Mouse (Mus musculus): ENCODE measurements around the gene Gins1. TPM values are rescaled to one million over a fixed set of nuclear protein-coding genes. Genes with fewer than 3 reads are reported as not detected.

Gene Gins1
- total RNA-seq (2017), result 4.2 and 6.1 TPM in 2 replicates

DNA sequence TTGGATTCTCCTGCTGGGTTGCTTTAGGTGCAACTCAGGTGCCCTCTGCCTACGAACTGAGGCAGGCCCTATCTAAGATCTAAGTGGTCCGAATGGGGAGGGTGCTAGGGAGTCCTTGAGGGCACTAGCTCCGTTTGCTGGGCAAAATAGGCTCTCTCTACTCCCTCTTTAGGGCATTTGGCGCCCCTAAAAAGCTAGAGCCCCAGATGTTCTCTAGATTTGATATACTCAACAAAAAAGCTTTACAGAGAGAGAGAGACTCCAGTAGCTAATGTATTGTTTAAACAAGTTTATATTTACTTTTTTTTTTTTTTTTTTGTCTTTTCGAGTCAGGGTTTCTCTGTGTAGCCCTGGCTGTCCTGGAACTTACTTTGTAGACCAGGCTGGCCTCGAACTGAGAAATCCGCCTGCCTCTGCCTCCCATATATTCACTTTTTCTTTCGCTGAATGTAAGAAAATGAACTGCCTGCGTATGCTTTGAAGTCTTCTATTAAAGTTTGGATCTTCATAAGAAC lies at the start of gene Gins1:
Gene Gins1 (plus strand): TSS at position 465 of the 515 bp plus-strand sequence.
- ATAC-seq (ENCODE audit: extremely low read depth, insufficient number of reproducible peaks, low FRiP score, poor library complexity, severe bottlenecking), result peak; percentile 30

- no peak for ATAC-seq (ENCODE audit: extremely low read depth, insufficient number of reproducible peaks, low FRiP score, poor library complexity, severe bottlenecking)
Measured at GRCm38 (mm10) chr2:150858724-150859487, 46.3 kb upstream of the Gins1 start.

GRCm38 (mm10) chr2:150859709-150860470 lies 45.3 kb upstream of the Gins1 start:
- no peak for ATAC-seq (ENCODE audit: extremely low read depth, insufficient number of reproducible peaks, low FRiP score, poor library complexity, severe bottlenecking)

GRCm38 (mm10) chr2:150861128-150861527 lies 44.1 kb upstream of the Gins1 start:
- peak; percentile 70 for ATAC-seq (ENCODE audit: extremely low read depth, insufficient number of reproducible peaks, low FRiP score, poor library complexity, severe bottlenecking)

- no peak for ATAC-seq (ENCODE audit: extremely low read depth, insufficient number of reproducible peaks, low FRiP score, poor library complexity, severe bottlenecking)
Measured at GRCm38 (mm10) chr2:150867021-150867420, 38.2 kb upstream of the Gins1 start.

DNA sequence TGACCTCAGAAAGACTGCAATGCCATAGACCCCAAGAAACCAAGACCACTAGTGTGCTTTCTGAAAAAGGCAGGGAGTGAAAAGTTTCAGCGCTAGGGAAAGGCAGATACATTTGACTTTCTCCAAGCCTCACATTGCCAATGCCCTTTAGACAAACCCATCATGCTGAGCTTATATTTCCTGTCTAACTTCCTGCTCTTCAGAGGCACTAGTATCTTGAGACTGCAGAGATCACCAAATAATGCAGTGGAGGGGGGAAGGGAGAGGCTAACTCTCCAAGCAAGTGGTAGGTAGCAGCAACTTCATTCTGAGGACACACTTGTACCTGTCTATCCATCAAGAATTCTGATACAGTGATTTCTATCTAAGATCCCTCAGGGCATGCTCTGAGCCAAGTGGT lies 35.8 kb upstream of the Gins1 start:
- ATAC-seq (ENCODE audit: extremely low read depth, insufficient number of reproducible peaks, low FRiP score, poor library complexity, severe bottlenecking), result peak; percentile 77; the same call in 1 of the 2 replicates

DNA sequence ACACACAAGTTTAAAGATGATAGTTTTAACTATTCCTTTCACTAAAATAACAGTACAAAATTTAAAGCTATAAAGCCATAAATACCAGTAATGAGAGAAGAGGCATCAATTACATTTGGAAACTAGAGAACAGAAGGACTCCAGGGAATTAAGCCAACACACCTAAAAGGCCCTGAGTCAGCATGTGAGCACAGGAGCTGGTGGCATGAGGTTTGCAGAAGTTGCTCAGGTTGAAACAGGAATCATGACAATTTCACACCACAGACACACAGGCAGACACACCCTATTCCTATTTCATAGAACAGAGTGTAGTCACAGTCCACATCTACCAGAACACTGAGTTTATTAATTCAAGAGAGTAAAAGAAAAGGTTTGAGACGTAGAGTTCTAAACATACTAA lies 30.7 kb upstream of the Gins1 start:
- peak; percentile 36; the same call in 1 of the 2 replicates for ATAC-seq (ENCODE audit: extremely low read depth, insufficient number of reproducible peaks, low FRiP score, poor library complexity, severe bottlenecking)

GRCm38 (mm10) chr2:150875226-150875625 lies 30.0 kb upstream of the Gins1 start:
- no peak for ATAC-seq (ENCODE audit: extremely low read depth, insufficient number of reproducible peaks, low FRiP score, poor library complexity, severe bottlenecking)

DNA sequence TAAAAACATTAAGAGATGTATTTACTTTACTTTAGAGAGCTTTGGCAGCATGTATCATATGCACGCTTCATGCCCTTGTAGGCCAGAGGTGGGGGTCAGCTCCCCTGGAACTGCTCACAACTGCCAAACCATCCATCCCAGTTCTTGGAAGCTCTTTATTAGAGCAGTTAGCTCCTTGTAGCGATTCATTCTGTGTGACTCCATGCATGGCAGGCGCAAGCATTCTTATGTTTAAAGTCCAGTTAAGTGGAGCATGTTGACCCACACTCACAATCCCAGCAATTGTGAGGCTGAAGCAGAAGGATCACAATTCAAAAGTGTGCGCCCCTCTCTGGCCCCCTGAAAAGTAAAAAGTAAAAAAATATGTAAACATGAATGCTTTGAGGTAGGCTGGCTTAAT lies 27.6 kb upstream of the Gins1 start:
- ATAC-seq (ENCODE audit: extremely low read depth, insufficient number of reproducible peaks, low FRiP score, poor library complexity, severe bottlenecking), result no peak

DNA sequence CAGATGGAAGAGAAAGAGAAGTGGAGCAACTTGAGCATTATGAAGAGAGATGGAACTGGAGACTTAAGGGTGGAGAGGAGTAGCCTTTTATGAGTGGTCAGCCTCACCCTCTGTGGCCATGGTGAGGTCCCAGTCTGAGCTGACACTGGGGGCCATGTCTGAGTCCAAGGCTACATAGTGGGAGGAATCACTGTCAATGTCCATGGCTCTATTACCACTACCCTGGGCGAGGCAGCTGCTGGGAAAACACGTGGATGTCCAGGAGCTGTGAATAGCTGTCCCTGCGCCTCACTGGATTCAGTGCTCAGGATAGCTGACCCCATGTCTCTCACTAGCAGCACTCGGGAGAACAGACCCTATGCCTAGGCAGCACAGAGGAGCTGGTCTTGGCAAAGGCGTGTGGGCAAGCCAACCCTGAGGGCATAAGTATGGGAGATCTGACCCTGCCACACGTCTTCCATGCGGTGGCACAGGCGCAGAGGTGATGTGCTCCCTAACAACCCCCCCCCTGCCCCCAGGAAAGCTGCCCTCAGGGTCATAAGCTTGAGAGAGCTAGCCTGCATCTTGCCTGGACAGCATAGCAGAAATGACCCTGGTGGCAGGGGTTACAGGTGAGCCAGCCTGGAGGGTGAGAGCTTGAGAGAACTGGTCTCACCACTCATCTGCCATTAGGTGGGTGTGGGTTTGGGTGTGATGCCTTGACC lies 21.0 kb upstream of the Gins1 start:
- ATAC-seq (ENCODE audit: extremely low read depth, insufficient number of reproducible peaks, low FRiP score, poor library complexity, severe bottlenecking), result no peak

DNA sequence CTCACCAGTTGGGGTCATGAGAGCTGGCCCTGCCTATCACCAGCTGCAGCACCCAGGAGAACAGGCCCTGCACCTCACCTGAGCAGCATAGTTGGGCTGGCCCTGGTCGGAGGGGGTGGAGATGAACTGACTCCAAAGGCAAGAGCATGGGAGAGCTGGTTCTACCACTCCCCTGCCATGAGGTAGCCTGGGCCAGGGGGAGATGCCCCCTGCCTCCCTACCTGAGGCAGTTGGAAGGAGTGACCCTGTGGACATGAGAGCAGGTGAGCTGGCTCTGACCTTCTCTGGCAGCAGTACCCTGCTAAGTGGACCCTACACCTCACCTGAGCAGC lies 20.5 kb upstream of the Gins1 start:
- no peak for ATAC-seq (ENCODE audit: extremely low read depth, insufficient number of reproducible peaks, low FRiP score, poor library complexity, severe bottlenecking)

GRCm38 (mm10) chr2:150885814-150886213 lies 19.4 kb upstream of the Gins1 start:
- ATAC-seq (ENCODE audit: extremely low read depth, insufficient number of reproducible peaks, low FRiP score, poor library complexity, severe bottlenecking), result no peak

- ATAC-seq (ENCODE audit: extremely low read depth, insufficient number of reproducible peaks, low FRiP score, poor library complexity, severe bottlenecking), result no peak
Measured at GRCm38 (mm10) chr2:150886315-150886714, 18.9 kb upstream of the Gins1 start.

GRCm38 (mm10) chr2:150887370-150887769 lies 17.8 kb upstream of the Gins1 start:
- ATAC-seq (ENCODE audit: extremely low read depth, insufficient number of reproducible peaks, low FRiP score, poor library complexity, severe bottlenecking), result no peak

DNA sequence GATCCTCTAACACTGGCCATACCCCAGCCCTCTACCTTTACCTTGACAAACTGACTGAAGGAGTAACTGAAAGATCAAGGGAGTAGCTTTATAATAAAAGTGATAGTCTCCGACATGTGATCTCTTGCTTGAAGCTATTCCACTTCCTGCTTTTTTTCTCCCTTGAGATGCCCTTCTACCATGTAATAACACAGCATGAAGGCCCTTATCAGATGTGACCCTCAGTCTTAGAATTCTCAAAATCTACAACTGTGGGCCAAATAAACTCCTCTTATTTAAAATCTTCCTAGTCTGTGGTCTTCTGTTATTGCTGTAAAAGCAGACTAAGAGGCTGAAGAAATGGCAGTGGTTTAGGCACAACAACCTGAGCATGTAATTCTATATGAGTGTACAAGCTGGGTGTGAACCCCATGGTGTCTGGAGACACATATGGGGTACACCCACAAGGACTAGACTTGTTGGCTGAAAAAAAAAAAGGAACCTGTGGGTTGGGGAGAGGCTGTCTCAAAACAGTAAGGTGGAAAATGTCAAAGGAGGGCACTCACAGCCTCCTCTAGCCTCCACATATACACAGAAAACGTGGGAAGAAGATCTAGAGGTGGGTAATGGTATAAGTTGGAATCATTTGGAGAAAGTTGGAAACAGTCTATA lies 10.5 kb upstream of the Gins1 start:
- peak; percentile 35; the same call in 1 of the 2 replicates for ATAC-seq (ENCODE audit: extremely low read depth, insufficient number of reproducible peaks, low FRiP score, poor library complexity, severe bottlenecking)

DNA sequence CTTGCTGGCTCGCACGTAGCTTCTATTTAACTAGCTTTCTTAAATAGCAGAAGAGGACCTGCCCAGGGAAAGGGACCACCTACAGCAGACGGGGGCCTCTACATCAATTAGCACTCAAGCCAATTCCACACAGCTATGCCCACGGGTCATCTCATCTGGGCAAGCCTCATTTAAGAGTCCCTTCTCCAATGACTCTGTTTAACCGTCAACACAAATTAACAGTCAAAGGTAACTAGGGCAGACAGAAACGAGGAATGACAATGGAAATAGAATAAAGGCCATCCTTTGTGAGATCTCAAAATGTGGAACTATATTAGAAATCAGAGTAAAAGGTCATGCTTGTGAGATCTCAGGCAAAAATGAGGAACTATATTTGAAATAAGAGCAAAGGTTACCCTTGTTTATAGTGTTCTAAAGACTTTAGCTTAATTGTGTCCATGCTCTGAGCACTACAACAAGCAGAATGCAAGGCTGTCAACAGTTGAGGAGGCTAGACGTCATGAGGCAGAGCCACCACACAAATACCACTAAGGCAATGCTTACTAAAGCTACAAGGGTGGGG lies 9.4 kb upstream of the Gins1 start:
- peak; percentile 53; the same call in 1 of the 2 replicates for ATAC-seq (ENCODE audit: extremely low read depth, insufficient number of reproducible peaks, low FRiP score, poor library complexity, severe bottlenecking)

GRCm38 (mm10) chr2:150900341-150900740 lies 4.9 kb upstream of the Gins1 start:
- no peak for ATAC-seq (ENCODE audit: extremely low read depth, insufficient number of reproducible peaks, low FRiP score, poor library complexity, severe bottlenecking)

GRCm38 (mm10) chr2:150902347-150902746 lies 2.9 kb upstream of the Gins1 start:
- no peak for ATAC-seq (ENCODE audit: extremely low read depth, insufficient number of reproducible peaks, low FRiP score, poor library complexity, severe bottlenecking)
